Mouse (Mus musculus): ENCODE data around the gene Bag6.

DNA sequence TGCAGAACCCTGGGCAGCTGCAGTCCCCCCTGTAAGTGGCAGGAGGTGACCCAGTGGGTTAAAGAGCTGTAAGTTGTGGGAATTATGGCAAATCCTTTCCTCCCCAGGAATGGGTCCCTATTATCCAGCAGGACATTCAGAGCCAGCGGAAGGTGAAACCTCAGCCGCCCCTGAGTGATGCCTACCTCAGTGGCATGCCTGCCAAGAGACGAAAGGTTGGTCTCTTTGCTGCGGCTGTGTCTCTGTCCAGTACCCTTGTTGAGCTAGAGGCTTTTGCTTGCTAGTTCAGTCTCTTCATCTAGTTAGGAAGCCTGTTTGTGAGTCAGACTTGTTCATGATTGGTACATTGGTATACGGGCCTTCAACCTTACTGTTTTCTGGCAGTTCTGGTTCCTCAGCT, 11.2 kb downstream of the Bag6 start:
- no peak for TF ChIP-seq CTCF (IDR thresholded peaks at IDR 0.05; ENCODE audit: borderline replicate concordance, control insufficient read depth, extremely low read depth, insufficient read depth, low read length, poor library complexity)
- TF ChIP-seq POLR2A (IDR thresholded peaks at IDR 0.05; ENCODE audit: control insufficient read depth, extremely low read depth, insufficient read depth, low read length, poor library complexity), result no peak

All from thymus, adult 2 months (tissue).